Mouse (Mus musculus): ENCODE results near the gene E2f8. TPM values are rescaled to one million over a fixed set of nuclear protein-coding genes. Genes with fewer than 3 reads are reported as not detected.

E2f8 gene
- total RNA-seq, 2 experiments from 2014 or later: 11.7 to 12.8 TPM

- DNase-seq (ENCODE audit: low spot score in 2 of 2): no peak
These were observed 56.7 kb downstream of the E2f8 start for GRCm38 (mm10) chr7:48824671-48825070.

- DNase-seq (ENCODE audit: low spot score in 2 of 2): no peak
These were observed 57.8 kb downstream of the E2f8 start for GRCm38 (mm10) chr7:48823621-48824020.

GRCm38 (mm10) chr7:48821654-48822053 lies 59.7 kb downstream of the E2f8 start:
- no peak for DNase-seq (ENCODE audit: low spot score in 2 of 2)

Other genes starting within 250 kb of the E2f8 start
- gene Mrgprb3, start 237.8 kb downstream of the E2f8 start, total RNA-seq (2021): not detected
- 10 to 100 TPM in 1 of 2 experiments, 1 to 10 TPM in 1; 9.3 to 10.1 TPM for gene Zdhhc13, start 92.6 kb downstream of the E2f8 start, total RNA-seq (2021)
- gene Csrp3, start 33.6 kb downstream of the E2f8 start, total RNA-seq (2021): 100 to 1,000 TPM; 274 to 301 TPM
- 10 to 100 TPM; 79.5 to 86.2 TPM for gene Nav2, start 27.1 kb upstream of the E2f8 start, total RNA-seq (2021)